Comparison of ENCODE assay signal across 8 mouse cellular contexts in the genomic region with DNA sequence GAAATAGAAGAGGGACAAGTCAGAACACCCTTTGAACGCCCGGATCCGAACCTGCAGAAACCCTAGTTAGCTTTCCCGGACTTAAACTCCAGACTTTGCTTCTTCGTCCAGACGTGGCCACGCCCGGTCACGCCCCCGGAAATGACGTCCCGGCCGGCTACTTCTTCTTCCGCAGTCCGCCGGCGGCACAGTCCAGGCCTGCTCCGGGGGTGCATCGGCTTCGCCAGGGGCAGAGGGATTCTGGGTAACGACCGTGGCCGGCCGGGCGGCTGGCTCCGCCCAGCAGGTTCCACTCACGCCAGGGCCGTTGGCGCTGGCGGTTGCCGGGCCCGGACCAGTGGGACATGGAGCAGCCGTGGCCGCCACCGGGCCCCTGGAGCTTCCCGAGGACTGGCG. TPM values are rescaled to one million over a fixed set of nuclear protein-coding genes. Genes with fewer than 3 reads are reported as not detected.
DNase-seq lines count a peak whose midpoint lies in the region; ATAC-seq lines count a peak whose summit lies in the region.

Gene Cdc37l1 (plus strand): TSS at position 159 of the 396 bp plus-strand sequence.

- ATAC-seq in hindbrain, embryonic 11.5 days (ENCODE audit: low FRiP score): peak; percentile 98

- no peaks in the 10 kb centered on the region for H3K36me3 ChIP-seq in hindbrain, embryonic 11.5 days (ENCODE audit: control insufficient read depth, insufficient read depth, low read length)

- H3K4me1 ChIP-seq in hindbrain, embryonic 11.5 days (replicated peaks; ENCODE audit: control insufficient read depth, insufficient read depth, low read length): 0 out of 2 replicates have a peak, but pooled peaks cover 2% of the 10 kb centered on the region

- H3K27me3 ChIP-seq in hindbrain, embryonic 11.5 days (ENCODE audit: control insufficient read depth, insufficient read depth, low read length): no peaks in the 10 kb centered on the region

- peak within 1 kb of the TSS; percentile 38 for H3K27ac ChIP-seq in hindbrain, embryonic 11.5 days (ENCODE audit: low read depth, low read length)

- peak within 1 kb of the TSS; percentile 38 for H3K4me2 ChIP-seq in hindbrain, embryonic 11.5 days (replicated peaks; ENCODE audit: low read depth, low read length)

- peak within 1 kb of the TSS; percentile 63 for H3K4me3 ChIP-seq in hindbrain, embryonic 11.5 days (ENCODE audit: low read depth, low read length)

- H3K9ac ChIP-seq in hindbrain, embryonic 11.5 days (ENCODE audit: low read depth, low read length): peak within 1 kb of the TSS; percentile 76

- DNase-seq in MN1 (ENCODE audit: low spot score): peak; percentile 93
- peak; percentile 97 for DNase-seq in cerebellum, adult 9-10 months
- DNase-seq in frontal cortex, adult 2 months (ENCODE audit: extremely low spot score in 1 of 2, low spot score in 1 of 2): peak; percentile 91 to 98
- DNase-seq in hindbrain, embryonic 11.5 days (ENCODE audit: low spot score): peak; percentile 98
- DNase-seq in layer of hippocampus, postnatal 10 days (ENCODE audit: low spot score in 2 of 2): peak; percentile 96 to 97
- DNase-seq in lung, postnatal 10 days: peak; percentile 99
- DNase-seq in ovary, postnatal 36 days (ENCODE audit: low spot score): peak; percentile 98
- DNase-seq in thymus, postnatal 25 days: peak; percentile 95

- no peaks in the 10 kb centered on the region for H3K9me3 ChIP-seq in hindbrain, embryonic 11.5 days (ENCODE audit: control insufficient read depth, low read length)

- WGBS in hindbrain, embryonic 11.5 days: under 1% methylated on average over 27 of the region's 37 CpGs

RNA-seq across cellular contexts. Expression of gene Cdc37l1, which starts in this region (rescaled TPM):
- 62.3 and 65.0 TPM in 2 replicates for polyA plus RNA-seq in frontal cortex, adult 2 months (2012; rRNA removed)
- 51.5 and 51.7 TPM in 2 replicates for polyA plus RNA-seq in hindbrain, embryonic 11.5 days (2014; fragmentation: Nextera tagmentation; extraction: Ambion mirVana)
- 10 to 100 TPM; 75.1 to 84.3 TPM for total RNA-seq in layer of hippocampus, postnatal 10 days (2021)

Comparison
In these comparisons a context has a peak if more than half of its experiments do, and no peak if none do; other contexts are left out.
1. Peak in every context shown above with its lines: DNase-seq, ATAC-seq, H3K4me3 ChIP-seq and H3K27ac ChIP-seq.